Mouse (Mus musculus) gastrocnemius, postnatal 25 days (tissue): ENCODE results near the gene Itga10. TPM values are rescaled to one million over a fixed set of nuclear protein-coding genes. Genes with fewer than 3 reads are reported as not detected.
"Not testable (repeated sequence)": the region's sequence is repeated elsewhere in the genome, so short reads cannot be mapped to it uniquely, and the experiment has no call there.

Source experiments
- DNase-seq: peaks from one replicate; pipeline ENCODE4 v3.0.0; 2022
- long read RNA-seq, 2 experiments: library from polyadenylated mRNA; stranded (forward); transcript quantifications; one replicate each; pipeline ENCODE4 v2.0.0; 2021
- total RNA-seq, 2 experiments: library from RNA; stranded (reverse); gene quantifications; 1 replicate in 1 of 2; 2 replicates in 1 of 2; pipeline ENCODE4 v1.2.3; 2021

Gene Itga10
- total RNA-seq, result 1 to 10 TPM in 1 of 2 experiments, under 1 TPM in 1; 0.70 to 1.2 TPM
- long read RNA-seq, experiment 1, result 0 reads
- long read RNA-seq, experiment 2, result 0 reads

DNA sequence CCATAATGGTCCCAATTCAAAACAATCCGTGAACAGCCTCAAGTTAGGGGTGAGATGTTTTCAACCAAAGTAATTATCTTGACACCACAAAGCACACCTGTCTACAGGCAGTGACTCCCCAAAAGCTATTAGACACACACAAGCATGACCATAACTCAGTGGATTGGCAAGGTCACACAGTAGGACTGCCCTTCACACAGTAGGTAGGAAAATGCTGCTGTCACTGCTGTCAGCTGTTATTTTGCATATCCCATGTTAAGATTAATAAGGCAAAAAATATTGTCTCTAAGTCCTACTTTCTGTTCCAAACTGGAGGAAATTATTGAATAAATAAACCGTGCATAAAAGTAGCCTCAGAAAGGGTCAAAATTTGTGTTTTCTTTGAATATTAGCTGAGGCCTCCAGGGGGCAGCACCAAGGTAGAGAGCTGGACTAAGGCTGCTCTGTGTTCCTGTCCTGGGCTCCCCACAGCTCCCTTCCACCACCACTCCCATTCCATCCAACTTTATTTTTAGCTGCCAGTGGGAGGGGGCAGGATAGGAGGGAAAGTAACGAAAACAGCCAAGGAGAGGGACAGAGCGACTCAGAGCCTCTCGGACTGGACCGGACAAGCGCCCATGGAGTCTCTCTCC, at the start of gene Itga10:
Gene Itga10, plus strand, starts transcription at position 567 of the 632 bp plus-strand sequence.
- peak; percentile 40 for DNase-seq

DNA sequence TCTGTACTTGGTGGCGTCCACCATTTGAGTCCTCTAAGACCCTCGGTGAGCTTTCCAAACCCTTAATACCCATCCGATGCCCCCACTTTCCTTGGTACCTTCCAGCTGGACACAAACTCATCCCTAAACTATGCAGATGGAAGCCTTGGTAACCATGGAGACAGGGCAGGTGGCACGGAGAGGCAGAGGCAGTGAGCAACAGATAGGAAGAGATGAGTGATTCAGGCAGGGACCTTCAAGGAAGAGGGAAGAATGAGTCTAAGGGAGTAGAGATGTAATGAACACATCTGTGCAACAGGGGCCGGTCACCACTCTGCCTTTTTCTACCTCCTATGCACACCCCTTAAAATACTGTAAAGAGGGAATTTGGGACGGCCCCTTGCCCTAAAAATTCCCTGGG, 49.7 kb upstream of the Itga10 start:
- no peak for DNase-seq

- DNase-seq, result peak; percentile 52
Observed at GRCm38 (mm10) chr3:96596228-96596707, 49.1 kb upstream of the Itga10 start, which contains the start of gene Ankrd34a. TSS of gene Ankrd34a (plus strand) at chr3:96596636.

DNA sequence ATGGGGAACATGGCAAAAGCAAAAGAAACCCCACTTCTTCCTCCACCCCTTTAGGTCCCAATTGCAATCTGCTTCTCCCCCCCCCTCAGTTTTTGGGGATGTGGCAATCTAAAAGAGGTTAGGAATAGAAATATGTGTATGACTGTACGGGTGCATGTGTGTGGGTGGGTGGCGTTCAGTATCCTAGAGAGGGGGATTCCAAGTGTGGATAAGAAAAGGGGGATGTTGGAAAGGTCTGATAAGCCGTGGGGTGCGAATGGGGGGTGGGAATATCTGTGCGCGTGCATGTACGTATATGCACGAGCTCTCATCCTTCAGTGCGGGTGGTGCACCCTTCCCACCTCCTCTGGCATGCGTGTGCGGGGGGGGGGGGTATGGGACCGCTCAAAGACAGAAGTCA, 48.5 kb upstream of the Itga10 start:
- DNase-seq, result no peak

DNA sequence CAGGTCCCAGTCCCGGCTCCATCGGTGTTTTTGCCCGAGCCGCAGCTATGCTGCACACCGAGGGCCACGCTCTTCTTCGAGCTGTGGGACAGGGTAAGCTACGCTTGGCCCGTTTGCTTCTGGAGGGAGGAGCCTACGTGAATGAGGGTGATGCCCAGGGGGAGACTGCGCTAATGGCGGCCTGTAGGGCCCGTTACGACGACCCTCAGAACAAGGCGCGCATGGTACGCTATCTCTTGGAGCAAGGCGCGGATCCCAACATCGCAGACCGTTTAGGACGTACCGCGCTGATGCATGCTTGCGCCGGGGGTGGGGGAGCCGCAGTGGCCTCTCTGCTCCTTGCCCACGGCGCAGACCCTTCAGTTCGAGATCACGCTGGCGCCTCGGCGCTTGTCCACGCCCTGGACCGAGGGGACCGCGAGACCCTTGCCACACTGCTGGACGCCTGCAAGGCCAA, 47.9 kb upstream of the Itga10 start:
- peak; percentile 26 for DNase-seq

- DNase-seq, result peak; percentile 76
Observed at GRCm38 (mm10) chr3:96598156-96599068, 47.0 kb upstream of the Itga10 start.

GRCm38 (mm10) chr3:96599069-96599393, 46.4 kb upstream of the Itga10 start:
- no peak for DNase-seq

GRCm38 (mm10) chr3:96599411-96599810, 46.0 kb upstream of the Itga10 start:
- DNase-seq, result no peak

DNA sequence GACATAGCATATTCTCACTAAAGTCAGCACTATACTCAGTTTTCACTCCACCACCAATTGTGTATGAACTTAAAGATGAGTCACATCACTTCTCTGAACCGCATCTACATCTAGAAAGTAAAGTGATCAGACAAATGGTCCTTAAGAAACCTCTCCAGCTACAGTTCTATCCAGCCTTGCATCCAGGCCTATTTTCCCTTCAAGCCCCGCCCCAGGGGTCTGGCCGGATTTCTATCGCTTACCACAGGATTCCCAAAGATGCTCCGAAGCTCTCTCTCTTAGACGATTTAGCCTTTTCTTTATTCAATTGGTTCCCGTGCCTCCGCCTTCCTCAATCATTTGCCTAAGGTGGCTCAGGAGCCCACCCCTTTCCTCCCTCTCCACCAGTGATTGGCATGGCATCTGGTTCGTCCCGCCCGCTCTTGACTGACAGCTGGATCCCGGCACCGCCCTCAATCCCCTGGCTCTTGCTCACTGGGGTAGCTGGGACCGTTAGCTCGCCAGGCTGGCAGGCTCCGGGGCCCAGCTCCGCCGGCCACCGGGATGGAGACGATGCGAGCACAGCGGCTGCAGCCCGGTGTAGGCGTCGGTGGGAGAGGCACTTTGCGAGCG, 44.6 kb upstream of the Itga10 start, which contains the start of gene Lix1l:
Gene Lix1l, plus strand, starts transcription at position 511 of the 612 bp plus-strand sequence.
- DNase-seq, result peak; percentile 96

DNA sequence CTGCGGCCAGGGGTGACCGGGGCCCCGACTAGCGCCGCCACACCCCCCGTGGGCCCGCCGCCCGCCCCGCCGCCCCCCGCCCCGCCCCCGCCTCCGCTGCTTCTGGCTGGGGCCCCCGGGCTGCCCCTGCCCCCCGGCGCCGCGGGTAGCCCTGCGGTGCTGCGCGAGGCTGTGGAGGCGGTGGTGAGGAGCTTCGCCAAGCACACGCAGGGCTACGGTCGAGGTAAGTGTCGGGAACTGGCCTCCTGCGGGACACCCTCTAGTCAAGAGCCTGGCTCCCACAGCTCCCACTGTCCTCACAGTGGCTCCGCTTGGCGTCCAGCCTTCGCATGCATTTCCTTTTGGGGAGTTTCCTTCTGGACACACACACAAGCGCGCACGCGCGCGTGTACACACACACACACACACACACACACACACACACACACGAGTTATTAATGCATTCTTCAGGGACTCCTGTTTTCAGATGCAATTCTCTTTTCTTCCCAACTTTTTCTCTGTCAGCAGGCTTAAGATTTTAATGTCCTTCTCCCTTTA, 44.1 kb upstream of the Itga10 start:
- peak; percentile 73 for DNase-seq

GRCm38 (mm10) chr3:96601941-96602703, 43.3 kb upstream of the Itga10 start:
- peak; percentile 25 for DNase-seq

DNA sequence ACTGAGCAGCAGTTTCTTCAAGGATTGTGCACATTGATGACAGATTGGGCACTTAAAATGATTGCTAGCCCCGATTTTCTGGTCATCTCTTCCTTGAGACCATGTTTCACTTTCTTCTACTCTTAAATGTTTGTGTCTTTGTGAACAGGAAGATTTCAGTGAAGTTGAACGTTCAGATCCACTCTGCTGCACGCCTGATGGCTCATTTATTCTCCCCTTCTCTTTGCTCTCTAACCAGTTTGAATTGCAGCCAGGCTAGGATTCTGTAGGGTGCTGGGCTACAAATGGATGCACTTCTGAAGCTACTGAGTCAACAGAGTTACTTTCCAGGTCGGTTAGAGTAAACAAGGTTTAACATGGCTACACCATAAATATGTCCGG, 42.7 kb upstream of the Itga10 start:
- DNase-seq, result no peak

DNA sequence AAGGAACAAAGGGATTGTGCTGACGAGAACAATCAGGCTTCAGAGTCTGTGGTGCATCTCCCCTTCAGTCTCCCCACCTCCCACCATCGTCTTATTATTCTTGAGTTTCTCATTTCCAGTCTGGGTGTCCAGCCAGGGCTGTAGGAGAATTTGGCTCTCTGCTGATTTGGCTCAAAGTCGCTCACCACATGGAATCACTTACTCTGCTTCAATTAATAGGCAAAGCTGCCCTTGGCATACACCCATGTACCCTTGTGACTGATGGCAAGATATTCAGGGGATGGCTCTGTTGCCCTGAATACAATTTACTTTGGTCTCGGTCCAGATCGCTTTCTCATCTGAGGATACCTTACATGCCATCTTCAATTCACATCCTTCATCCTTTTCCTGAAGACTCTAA, 42.1 kb upstream of the Itga10 start:
- peak; percentile 25 for DNase-seq

- DNase-seq, result not testable (repeated sequence)
Observed at GRCm38 (mm10) chr3:96606007-96606406, 39.4 kb upstream of the Itga10 start.

DNA sequence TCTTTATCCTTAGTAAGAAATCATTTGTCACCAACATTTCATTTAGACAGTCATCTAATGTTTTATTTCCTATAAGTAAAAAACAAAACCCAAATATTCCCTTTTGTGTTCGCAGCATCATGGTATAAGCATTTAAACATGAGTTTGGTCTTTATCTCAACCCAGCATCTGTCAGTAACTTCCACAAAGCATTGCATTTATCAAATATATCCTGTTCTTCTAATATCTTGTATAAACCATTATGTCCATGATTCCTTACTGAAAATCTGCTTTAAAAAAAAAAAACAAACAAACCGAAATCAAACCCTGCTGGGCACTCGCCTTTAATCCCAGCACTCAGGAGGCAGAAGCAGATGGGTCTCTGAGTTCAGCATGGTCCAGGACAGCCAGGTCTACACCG, 38.8 kb upstream of the Itga10 start:
- no peak for DNase-seq

- DNase-seq, result no peak
Observed at GRCm38 (mm10) chr3:96617941-96618340, 27.4 kb upstream of the Itga10 start.

DNA sequence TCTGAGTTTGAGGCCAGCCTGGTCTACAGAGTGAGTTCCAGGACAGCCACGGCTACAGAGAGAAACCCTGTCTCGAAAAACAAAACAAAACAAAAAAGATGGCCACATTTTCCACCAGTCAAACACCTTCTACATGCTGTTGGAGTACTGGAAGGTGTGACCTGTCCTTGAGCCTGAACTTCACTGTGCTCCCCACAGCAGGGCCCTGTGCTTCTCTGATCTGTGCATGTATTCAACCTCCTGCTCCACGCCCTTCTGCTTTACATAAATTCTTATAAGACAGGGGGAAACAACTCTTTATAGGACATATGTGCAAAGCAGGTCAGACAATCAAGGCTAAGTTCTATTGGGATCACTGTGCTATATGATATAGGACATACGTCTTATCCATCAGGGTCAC, 22.2 kb upstream of the Itga10 start:
- DNase-seq, result no peak

- DNase-seq, result peak; percentile 92
Observed at GRCm38 (mm10) chr3:96629729-96630600, 15.4 kb upstream of the Itga10 start, which contains the start of gene Rbm8a. TSS of gene Rbm8a (plus strand) at chr3:96629933.

- DNase-seq, result no peak
Observed at GRCm38 (mm10) chr3:96632058-96632457, 13.3 kb upstream of the Itga10 start.

DNA sequence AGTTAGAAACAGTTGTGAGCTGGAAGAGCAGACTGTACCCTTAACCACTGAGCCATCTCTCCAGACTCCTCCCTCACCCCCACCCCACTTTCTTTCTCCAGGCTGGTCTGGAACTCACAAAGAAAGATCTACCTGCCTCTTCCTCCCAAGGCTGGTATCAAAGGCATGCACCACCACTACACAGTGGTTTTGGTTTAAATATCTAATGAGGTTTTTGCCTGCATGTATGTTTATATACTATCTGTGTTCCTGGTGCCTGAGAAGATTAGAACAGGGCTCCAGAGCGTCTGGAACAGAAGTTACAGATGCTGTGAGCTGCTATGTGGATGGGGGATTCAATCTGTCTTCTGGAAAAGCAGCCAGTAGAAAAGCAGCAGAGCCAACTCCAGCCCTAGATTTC, 11.4 kb upstream of the Itga10 start:
- no peak for DNase-seq
